Mouse (Mus musculus): ENCODE data around the gene Adra2b. TPM values are rescaled to one million over a fixed set of nuclear protein-coding genes. Genes with fewer than 3 reads are reported as not detected.

Adra2b gene
- polyA plus RNA-seq, 1 experiment = 0.03 TPM

DNA sequence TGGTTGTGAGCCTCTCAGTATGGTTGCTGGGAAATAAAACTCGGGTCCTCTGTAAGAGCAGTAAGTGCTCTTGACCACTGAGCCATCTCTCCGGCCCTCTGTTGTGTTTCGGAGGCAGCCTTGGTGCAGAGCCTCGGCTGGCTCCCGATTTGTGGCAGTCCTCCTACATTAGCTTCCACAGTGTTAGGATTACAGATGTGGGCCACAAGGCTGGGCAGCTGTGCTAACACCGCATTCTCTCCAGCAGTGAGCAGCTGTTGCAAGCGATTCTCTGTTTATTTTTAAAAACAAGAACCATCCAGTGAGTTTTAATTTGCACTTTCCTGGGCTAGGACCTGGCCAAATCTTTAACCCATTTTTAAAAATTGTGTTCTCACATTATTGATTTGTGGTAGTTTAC is 20.9 kb downstream of the Adra2b start:
- DNase-seq (ENCODE audit: low spot score) = no peak

- DNase-seq (ENCODE audit: low spot score) = no peak
Measured at GRCm38 (mm10) chr2:127387521-127387920, 24.5 kb downstream of the Adra2b start.

DNA sequence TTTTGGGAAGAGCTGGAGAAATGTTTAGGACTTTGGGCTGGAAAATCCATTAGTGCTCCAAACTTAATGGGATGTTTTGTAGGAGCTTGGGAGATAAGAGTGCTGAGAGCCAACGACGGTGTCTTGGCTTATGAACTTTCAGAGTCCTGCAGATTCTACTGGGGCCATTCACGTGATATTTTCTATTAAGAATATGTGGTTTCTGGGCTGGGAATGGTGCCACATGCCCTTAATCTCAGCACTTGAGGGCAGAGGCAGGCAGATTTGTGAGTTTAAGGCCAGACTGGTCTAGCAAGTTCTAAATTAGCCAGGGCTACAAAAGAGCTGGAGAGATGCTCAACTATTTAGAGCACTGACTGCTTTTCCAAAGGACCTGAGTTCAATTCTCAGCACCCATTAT is 27.3 kb downstream of the Adra2b start:
- DNase-seq (ENCODE audit: low spot score) = no peak

GRCm38 (mm10) chr2:127390846-127391245 is 27.8 kb downstream of the Adra2b start:
- no peak for DNase-seq (ENCODE audit: low spot score)

GRCm38 (mm10) chr2:127391323-127391722 is 28.3 kb downstream of the Adra2b start:
- no peak for DNase-seq (ENCODE audit: low spot score)

- no peak for DNase-seq (ENCODE audit: low spot score)
Measured at GRCm38 (mm10) chr2:127394606-127395161, 31.7 kb downstream of the Adra2b start.

GRCm38 (mm10) chr2:127398738-127399137 is 35.7 kb downstream of the Adra2b start:
- DNase-seq (ENCODE audit: low spot score) = no peak

DNA sequence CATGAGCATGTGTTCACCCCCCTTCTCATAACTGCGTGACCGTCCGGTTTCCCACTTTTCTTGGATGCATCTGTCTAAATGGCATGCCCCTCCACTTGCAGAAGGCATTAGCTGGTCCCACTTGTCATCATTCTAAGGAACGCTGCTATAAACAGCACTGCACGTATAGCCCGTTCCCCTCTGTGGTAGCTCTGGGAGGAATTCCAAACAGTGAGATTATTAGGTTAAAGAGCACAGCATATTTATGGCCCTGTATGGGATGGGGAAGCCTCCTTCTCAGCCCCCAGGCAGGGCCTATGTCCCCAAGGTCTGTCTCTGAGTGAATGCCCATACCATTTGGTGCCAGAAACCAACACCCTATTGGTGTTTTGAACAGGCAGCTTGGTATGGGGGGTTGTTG is 48.1 kb downstream of the Adra2b start:
- no peak for DNase-seq (ENCODE audit: low spot score)

DNA sequence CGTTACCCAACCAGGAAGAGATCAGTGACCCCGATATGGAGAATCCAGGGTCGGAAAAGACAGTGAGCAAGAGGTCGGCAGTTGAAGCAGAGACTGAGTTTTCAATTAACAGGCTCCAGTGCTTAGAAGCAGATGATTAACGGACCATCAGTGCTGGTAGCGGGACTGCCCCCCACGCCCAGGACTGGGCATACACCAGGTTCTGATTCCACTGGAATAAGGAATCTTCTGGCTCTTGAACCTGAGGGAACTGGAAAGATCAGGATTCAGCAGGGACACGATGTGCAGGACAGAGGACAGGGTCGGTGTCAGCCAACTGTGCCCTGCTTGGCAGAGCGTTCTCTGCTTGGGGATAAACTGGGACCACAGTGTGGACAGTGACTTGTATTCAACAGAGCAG is 52.8 kb downstream of the Adra2b start:
- no peak for DNase-seq (ENCODE audit: low spot score)

DNA sequence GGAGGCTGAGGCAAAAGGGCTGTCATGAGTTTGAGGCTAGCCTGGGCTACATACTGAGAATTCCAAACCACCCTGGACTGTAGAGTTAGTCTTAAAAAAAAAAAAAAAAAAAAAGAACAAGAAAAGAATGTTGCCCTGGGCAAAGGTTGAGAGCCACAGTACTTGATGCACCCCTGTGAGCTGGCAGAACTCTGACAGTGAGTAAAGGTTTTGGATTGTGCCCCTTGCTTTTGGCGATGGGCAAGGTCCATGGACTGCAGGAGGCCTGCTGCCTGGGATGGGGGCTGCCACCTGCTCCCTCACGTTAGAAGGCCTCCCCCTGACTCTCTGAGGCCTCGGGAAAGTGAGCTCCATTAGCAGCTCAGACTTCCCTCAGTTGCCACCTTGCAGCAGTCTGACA is 53.7 kb downstream of the Adra2b start:
- no peak for DNase-seq (ENCODE audit: low spot score)

Other genes starting within 250 kb of the Adra2b start
- gene Ncaph, start 229.3 kb upstream of the Adra2b start, polyA plus RNA-seq (2012; rRNA removed) = 2.6 and 3.2 TPM in 2 replicates
- 10.4 and 11.0 TPM in 2 replicates for gene Itpripl1, start 219.8 kb upstream of the Adra2b start, polyA plus RNA-seq (2012; rRNA removed)
- 3.3 and 3.5 TPM in 2 replicates for gene 1810024B03Rik, start 154.9 kb upstream of the Adra2b start, polyA plus RNA-seq (2012; rRNA removed)
- 53.1 and 59.2 TPM in 2 replicates for gene Snrnp200, start 154.8 kb upstream of the Adra2b start, polyA plus RNA-seq (2012; rRNA removed)
- 62.3 and 68.2 TPM in 2 replicates for gene Ciao1, start 115.4 kb upstream of the Adra2b start, polyA plus RNA-seq (2012; rRNA removed)
- gene Tmem127, start 115.3 kb upstream of the Adra2b start, polyA plus RNA-seq (2012; rRNA removed) = 38.7 and 45.4 TPM in 2 replicates
- gene Stard7, start 93.0 kb upstream of the Adra2b start, polyA plus RNA-seq (2012; rRNA removed) = 46.6 and 48.7 TPM in 2 replicates
- gene Dusp2, start 27.0 kb upstream of the Adra2b start, polyA plus RNA-seq (2012; rRNA removed) = 2.9 and 3.0 TPM in 2 replicates
- not detected in 2 replicates for gene Astl, start 24.6 kb upstream of the Adra2b start, polyA plus RNA-seq (2012; rRNA removed)
- gene Gpat2, start 62.0 kb downstream of the Adra2b start, polyA plus RNA-seq (2012; rRNA removed) = 0.24 and 0.32 TPM in 2 replicates
- gene Fahd2a, start 81.4 kb downstream of the Adra2b start, polyA plus RNA-seq (2012; rRNA removed) = 30.4 and 41.2 TPM in 2 replicates
- gene Kcnip3, start 158.9 kb downstream of the Adra2b start, polyA plus RNA-seq (2012; rRNA removed) = 4.2 and 4.8 TPM in 2 replicates
- 112 and 118 TPM in 2 replicates for gene Prom2, start 178.3 kb downstream of the Adra2b start, polyA plus RNA-seq (2012; rRNA removed)
- 5.5 and 5.9 TPM in 2 replicates for gene Zfp661, start 223.9 kb downstream of the Adra2b start, polyA plus RNA-seq (2012; rRNA removed)
- 57.9 and 68.3 TPM in 2 replicates for gene Mrps5, start 224.0 kb downstream of the Adra2b start, polyA plus RNA-seq (2012; rRNA removed)